Mouse (Mus musculus) hindlimb bud, embryonic 11.5 days (tissue): Measurements from ENCODE around the gene Syk.

ENCODE experiments used
- DNase-seq: peaks from one replicate; pipeline ENCODE4 v3.0.0-alpha.2; 2012; ENCODE audit warnings: low read depth, low spot score; ENCODE audit errors: extremely low spot score

Gene Syk

GRCm38 (mm10) chr13:52582878-52583661 is at the start of gene Syk:
Gene Syk (plus strand): TSS chr13:52583173.
- no peak for DNase-seq

GRCm38 (mm10) chr13:52533644-52534043 is 49.3 kb upstream of the Syk start:
- no peak for DNase-seq

- DNase-seq: peak; percentile 67
Measured at GRCm38 (mm10) chr13:52535542-52535941, 47.4 kb upstream of the Syk start.

GRCm38 (mm10) chr13:52537754-52538587 is 45.0 kb upstream of the Syk start:
- no peak for DNase-seq

GRCm38 (mm10) chr13:52538588-52539116 is 44.3 kb upstream of the Syk start:
- no peak for DNase-seq

- DNase-seq: no peak
Measured at GRCm38 (mm10) chr13:52539461-52539860, 43.5 kb upstream of the Syk start.

GRCm38 (mm10) chr13:52541385-52542035 is 41.5 kb upstream of the Syk start:
- DNase-seq: no peak

GRCm38 (mm10) chr13:52542036-52542526 is 40.9 kb upstream of the Syk start:
- no peak for DNase-seq

- DNase-seq: no peak
Measured at GRCm38 (mm10) chr13:52542636-52543035, 40.3 kb upstream of the Syk start.

- no peak for DNase-seq
Measured at GRCm38 (mm10) chr13:52546288-52546687, 36.7 kb upstream of the Syk start.

- no peak for DNase-seq
Measured at GRCm38 (mm10) chr13:52550690-52551193, 32.2 kb upstream of the Syk start.

- DNase-seq: no peak
Measured at GRCm38 (mm10) chr13:52551275-52551674, 31.7 kb upstream of the Syk start.

GRCm38 (mm10) chr13:52552822-52553477 is 30.0 kb upstream of the Syk start:
- DNase-seq: no peak

GRCm38 (mm10) chr13:52554722-52555121 is 28.3 kb upstream of the Syk start:
- no peak for DNase-seq

GRCm38 (mm10) chr13:52557421-52557820 is 25.6 kb upstream of the Syk start:
- no peak for DNase-seq

- no peak for DNase-seq
Measured at GRCm38 (mm10) chr13:52561367-52562165, 21.4 kb upstream of the Syk start.

- no peak for DNase-seq
Measured at GRCm38 (mm10) chr13:52562166-52562571, 20.8 kb upstream of the Syk start.

- no peak for DNase-seq
Measured at GRCm38 (mm10) chr13:52565103-52565739, 17.8 kb upstream of the Syk start.

GRCm38 (mm10) chr13:52566188-52566760 is 16.7 kb upstream of the Syk start:
- DNase-seq: no peak
